Mouse (Mus musculus) olfactory bulb, adult 2 months (tissue): ENCODE measurements at regions not wholly inside any gene's neighbourhood (a gene's known extent, or its start where the extent isn't known, plus 50 kb on each side); places are given as distances from the start of the nearest gene placed in this dataset.

Source experiments
- CTCF ChIP-seq: fragments of 200-500 bp; IDR thresholded peaks from 2 replicates; pipeline ENCODE4 v1.5.1; 2012; ENCODE audit warnings: low read depth, mild to moderate bottlenecking, low read length, moderate library complexity; ENCODE audit not compliant: insufficient read depth
- POLR2A ChIP-seq: fragments of 200-500 bp; IDR thresholded peaks from 2 replicates; pipeline ENCODE4 v1.6.1; 2012; ENCODE audit warnings: mild to moderate bottlenecking, low read depth, low read length, moderate library complexity; ENCODE audit not compliant: insufficient read depth

DNA sequence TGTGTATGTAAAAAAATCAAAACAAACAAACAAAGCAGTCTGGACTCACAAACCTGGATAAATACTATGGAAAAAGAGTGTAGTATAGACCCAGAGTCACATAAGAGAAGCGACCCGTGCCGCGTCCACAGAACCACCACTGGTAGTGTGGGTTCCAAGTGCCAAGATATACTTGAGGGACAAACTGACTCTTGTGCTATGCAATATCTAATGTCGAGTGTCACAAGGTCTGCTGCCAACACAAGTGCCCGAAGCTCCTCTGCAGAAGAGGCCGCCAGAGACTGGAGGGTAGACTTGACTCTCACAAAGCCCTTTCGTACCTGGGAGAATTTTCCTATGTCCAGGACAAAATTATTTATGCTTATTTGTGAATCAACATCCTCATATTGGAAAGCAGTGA lies 74.8 kb upstream of the Btg3 start:
- TF ChIP-seq POLR2A (no peak), CTCF (no peak)
